Mouse (Mus musculus): Measurements from ENCODE around the gene Vmn2r65.

Gene Vmn2r65

GRCm38 (mm10) chr7:84964015-84964414 is at the start of gene Vmn2r65:
Gene Vmn2r65, minus strand, starts transcription at chr7:84964115.
- DNase-seq (ENCODE audit: low spot score): no peak

- no peak for DNase-seq (ENCODE audit: low spot score)
Observed at GRCm38 (mm10) chr7:85012168-85012567, 48.3 kb upstream of the Vmn2r65 start, which contains the start of gene Vmn2r66. Gene Vmn2r66, minus strand, starts transcription at chr7:85012268.

- no peak for DNase-seq (ENCODE audit: low spot score)
Observed at GRCm38 (mm10) chr7:84996694-84997093, 32.8 kb upstream of the Vmn2r65 start.
